Mouse (Mus musculus) C2C12 (cell line): Measurements from ENCODE around the gene Cda.

ENCODE experiments used
- CEBPB ChIP-seq: IDR thresholded peaks from one replicate; pipeline ENCODE4 v1.6.1; 2011; ENCODE audit warnings: low read depth, mild to moderate bottlenecking, control low read depth, moderate library complexity
- CTCF ChIP-seq: IDR thresholded peaks from one replicate; pipeline ENCODE4 v1.5.1; 2011; ENCODE audit not compliant: control insufficient read depth, insufficient read depth, insufficient read length
- MAX ChIP-seq: IDR thresholded peaks from one replicate; pipeline ENCODE4 v1.6.1; 2011; ENCODE audit warnings: mild to moderate bottlenecking, control low read depth
- MYOD1 ChIP-seq: IDR thresholded peaks from one replicate; pipeline ENCODE4 v1.6.1; 2011; ENCODE audit warnings: low read depth; ENCODE audit not compliant: control insufficient read depth, insufficient read length
- MYOG ChIP-seq: IDR thresholded peaks from one replicate; pipeline ENCODE4 v1.6.1; 2011; ENCODE audit not compliant: control insufficient read depth, insufficient read length; ENCODE audit errors: extremely low read depth
- USF1 ChIP-seq: IDR thresholded peaks from one replicate; pipeline ENCODE4 v1.6.1; 2011; ENCODE audit warnings: low read depth, mild to moderate bottlenecking, control low read depth, moderate library complexity

DNA sequence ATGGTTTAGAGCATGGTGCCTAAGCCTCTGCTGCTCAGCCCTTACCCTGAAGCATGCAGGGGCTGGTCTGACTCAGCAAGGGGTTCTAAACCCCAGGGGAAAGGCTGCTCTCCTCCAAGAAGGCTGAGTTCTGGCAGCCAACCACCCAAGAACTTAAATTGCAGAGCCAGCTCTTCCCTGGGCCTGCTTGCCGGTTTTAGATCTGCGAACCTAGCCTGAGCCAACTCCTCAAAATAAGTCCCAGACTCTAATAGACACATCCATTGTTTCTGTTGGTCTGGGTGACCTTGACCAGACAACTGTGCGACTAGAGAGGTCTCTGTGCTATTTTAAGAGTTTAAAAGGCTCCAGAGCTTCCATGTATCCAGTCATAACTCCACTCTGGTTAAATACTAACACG lies 44.0 kb downstream of the Cda start:
- TF ChIP-seq CTCF (no peak), MAX (no peak), USF1 (no peak), MYOG (no peak), CEBPB (no peak), MYOD1 (no peak)
